Mouse (Mus musculus) urinary bladder, postnatal 14 days (tissue): Measurements from ENCODE around the gene Wfdc2.
"Not testable (repeated sequence)": the region's sequence is repeated elsewhere in the genome, so short reads cannot be mapped to it uniquely, and the experiment has no call there.

Experiments used
- DNase-seq: peaks from one replicate; pipeline ENCODE4 v3.0.0; 2021; ENCODE audit warnings: low spot score

Gene Wfdc2

DNA sequence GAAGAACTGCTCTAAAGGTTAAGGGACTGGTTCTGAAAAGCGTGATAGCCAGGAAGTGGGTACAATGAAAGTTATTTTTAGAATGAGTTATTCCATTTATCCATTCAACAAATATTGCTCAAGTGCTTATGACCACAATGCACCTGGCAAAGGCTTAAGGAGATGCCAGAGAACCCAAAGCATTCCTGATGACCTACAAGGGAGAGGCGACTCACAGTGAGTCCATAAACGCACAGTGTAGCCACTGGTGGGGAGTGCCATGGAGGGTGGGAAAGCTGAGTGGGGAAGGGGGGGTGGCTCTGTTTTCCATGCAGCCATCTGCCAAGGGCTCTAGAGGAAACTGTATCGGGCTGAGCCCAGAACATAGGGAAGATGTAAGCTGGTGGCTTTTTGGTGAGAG, 12.9 kb upstream of the Wfdc2 start:
- DNase-seq, result no peak

DNA sequence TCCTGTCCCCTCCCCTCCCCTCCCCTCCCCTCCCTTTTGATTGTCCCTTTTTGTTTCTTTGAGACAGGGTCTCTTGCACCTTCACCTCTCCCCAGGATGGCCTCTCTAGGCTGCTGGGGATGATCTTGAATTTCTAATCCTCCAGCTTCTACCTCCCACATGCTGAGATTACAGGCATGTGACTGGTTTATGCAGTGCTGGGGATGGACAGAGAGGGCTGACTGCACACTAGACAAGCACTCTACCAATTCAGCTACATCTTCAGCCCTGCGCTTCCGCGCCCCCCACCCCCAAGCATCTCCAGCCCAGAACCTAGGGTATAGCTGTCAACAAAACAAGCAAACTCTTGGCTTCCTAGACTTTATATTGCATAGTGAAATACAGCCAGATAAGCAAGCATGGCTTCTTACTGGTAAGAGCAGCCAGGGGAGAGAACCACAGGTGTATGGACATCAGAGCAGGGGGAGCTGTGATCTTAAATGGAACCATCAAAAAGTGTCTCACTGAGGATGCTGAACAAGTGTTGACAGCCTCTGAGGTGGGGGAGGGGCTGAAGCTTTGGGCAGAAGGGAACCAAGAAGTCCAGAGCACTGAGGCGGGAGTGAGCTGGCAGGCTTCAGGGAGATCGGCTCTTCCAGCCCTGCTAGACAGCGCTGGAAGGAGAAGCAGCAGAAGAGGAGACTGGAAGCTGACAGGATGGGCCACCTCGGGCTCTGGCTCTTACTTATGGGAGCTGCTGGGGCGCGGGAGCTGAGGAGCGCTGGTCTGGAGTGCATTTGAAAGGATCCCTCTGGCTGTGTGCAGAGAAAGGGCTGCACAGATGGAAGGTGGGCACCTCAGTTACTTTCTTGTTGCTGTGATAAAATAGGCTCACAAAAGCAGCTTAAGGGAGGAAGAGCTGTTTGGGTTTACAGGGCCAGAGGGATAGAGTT, 12.0 kb upstream of the Wfdc2 start:
- DNase-seq, result no peak

DNA sequence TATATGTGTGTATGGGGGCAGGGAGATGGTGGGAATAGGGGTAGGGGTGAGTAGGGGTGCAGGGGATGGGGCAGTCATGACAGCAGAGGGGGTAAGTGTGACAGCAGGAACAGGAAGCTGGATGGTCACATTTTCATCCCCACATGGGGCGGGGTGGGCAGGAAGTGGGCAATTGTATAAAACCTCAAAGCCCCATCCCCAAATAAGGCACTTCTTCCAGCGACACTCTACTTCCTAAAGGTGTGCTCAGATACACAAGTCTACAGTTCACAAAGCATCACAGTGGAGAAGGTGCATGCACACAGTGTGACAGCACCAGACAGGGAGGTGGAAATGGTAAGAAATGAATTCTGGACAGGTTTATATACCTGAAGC, 11.3 kb upstream of the Wfdc2 start:
- DNase-seq, result no peak

DNA sequence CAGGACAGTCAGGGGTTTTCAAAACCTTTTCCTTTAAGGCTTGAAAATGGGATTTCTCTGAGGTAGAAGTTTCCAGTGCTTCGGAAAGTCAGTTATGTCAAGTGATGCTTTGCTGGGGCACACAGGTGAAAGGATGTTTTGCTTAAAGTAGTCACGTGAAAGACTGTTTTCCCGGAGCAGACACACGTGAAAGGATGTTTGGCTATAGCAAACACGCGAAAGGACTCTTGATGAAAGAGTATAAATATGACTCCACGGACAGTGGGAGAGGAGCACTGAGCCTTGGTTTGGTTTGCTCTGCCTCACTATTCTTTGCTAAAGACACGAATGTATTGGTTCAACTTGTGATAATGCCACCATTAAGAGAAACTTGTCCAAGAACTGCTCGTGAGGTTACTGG, 10.7 kb upstream of the Wfdc2 start:
- DNase-seq, result no peak

DNA sequence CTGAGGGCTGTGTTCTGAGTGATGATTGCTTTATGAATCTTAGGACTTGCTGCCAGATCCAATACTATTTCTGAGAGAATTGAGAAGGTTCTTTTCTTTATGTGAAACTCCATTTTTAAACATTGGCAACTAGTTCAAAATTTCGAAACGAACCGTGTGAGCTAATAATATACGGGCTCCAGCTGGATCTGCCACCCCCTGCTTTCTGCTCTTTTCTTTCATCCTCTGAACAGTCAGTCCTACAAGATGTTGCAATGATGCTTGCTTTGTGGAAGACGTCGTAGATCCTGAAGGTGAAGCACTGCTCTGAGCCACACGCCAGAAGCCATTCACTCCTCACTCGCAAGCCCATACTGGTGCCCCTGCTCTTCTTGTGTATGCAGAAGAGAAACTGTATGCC, 3.8 kb upstream of the Wfdc2 start:
- DNase-seq, result no peak

DNA sequence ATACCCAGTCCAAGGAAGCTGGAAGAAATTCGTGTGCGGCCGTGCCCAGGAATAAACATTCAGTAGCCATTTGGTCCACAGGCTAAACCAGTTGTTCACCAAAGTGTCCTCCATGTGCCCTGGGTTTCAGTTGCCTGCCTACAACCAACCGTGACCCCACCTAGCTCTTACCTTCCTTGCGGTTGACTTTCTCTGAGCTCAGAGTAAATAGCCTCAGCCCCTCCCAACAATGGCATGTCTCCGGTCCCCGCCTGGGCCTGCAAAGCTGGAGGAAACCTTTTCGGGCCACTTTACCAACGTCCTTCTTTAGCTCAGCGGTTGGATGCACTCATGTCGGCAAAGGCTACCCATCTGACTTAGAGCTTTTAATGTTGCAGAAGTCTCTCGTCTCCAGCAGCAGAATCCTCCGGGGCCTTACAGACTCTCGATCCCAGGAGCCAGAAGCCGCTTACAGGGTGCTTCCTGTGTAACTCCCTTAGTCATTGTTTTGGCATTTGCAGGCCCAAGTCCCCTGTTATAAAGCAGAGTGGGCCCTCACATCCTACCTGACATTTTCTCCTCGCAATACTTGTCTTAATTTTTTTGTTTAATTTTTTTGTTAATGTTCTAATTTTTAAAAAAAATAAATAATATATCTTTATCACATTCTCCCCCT, 3.1 kb upstream of the Wfdc2 start:
- peak; percentile 68 for DNase-seq

DNA sequence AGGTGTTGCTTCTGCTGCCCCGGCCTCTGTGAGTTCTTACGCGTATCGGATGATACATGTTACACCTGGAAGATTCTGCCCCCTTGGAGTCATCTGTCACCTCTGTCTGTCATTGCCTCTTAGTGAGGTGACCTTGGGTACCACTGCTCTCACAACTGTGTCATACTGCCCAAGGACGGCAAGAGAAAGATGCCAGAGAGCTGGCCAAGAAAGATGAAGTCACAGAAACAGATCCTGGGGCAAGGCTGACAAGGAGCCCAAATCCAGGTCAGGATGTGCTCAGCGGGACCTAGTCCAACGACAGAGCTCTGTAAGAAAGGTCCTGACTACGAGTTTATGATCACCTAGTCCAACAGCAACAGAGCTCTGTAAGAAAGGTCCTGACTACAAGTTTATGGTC, 2.1 kb upstream of the Wfdc2 start:
- no peak for DNase-seq

DNA sequence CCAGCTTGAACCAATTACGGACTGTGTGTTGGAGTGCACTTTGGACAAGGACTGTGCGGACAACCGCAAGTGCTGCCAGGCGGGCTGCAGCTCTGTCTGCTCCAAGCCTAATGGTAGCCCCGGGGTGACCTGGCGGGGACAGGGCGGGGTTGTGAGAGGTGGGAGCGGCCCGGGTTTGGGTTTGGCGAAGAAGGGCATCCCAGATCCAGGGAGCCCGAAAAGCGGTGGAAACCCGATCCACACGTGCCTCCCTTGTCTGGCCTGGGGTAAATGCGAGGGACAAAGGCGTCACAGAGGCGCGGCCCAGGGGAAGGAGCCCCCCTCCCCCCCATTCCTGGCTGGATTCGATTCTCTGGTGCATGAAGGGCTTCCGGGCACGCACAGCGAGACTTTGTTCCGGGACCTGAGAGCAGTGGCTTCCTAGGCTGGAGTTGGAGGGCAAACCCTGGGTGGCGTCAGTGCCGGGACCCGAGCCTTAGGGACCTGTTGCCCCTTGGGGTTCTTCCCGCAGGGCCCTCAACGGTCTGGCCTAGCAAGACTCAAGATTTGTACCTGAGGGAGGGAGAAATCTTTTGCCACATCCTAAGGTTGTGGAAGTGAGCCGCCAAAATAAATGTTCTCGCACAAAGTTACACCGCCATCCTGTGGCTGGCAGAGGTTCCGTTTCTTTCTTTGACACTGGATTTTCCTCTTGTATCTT, 1.3 kb downstream of the Wfdc2 start:
- peak; percentile 54 for DNase-seq

DNA sequence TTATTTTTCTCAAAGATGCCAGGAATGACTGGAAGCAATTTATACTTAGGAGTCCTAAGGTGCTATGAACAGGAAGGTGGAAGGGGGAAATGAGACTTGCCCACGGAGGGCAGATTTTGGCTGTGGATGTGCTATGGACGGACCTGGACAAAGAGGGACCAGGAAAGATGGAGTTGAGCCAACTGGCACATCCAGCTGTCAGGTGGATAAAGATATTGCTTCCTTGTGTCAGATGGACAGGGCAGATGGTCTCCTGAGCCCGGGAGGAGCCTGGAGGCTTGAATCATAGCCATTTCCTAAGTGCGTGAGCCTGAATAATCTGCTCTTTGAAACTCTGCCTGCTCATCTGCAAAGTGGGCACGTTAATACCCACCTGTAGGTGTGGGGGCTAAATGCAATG, 2.1 kb downstream of the Wfdc2 start:
- no peak for DNase-seq

DNA sequence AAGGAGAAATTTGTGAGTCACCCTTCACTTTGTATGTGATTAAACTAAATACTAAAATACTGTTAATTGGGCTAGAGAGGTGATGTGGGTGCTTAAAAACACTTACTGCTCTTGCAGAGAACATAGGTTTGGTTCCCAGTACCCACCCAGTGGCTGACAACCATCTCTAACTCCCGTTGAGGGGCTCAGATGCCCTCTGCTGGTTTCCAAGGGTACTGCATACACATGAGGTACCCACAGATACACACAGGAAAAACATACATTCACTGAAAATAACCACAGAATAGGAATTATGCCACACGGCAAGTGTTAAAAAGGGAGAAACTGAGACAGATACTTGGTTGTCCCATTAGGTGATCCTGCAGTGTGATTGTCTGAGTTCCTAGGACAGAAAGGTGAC, 4.8 kb downstream of the Wfdc2 start:
- DNase-seq, result no peak

DNA sequence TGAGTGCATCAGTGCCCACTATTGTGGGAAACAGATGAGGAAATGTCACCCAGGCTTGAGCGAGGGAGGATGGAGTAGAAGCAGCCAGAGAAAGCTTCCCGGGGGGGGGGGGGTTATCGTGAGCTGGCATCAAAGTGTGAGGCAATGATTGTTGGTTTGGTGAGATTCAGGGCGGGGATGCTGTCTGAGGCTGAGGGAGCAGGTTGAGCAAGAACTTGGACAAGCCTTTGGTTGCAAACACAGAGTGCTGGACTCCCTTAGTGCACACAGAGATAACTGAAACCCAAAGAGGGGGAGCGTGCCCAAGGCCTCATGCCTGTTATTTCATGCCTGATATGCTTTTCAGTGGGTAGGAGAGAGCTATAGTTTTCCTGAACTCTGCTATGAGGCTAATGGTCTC, 5.2 kb downstream of the Wfdc2 start:
- DNase-seq, result peak; percentile 57

DNA sequence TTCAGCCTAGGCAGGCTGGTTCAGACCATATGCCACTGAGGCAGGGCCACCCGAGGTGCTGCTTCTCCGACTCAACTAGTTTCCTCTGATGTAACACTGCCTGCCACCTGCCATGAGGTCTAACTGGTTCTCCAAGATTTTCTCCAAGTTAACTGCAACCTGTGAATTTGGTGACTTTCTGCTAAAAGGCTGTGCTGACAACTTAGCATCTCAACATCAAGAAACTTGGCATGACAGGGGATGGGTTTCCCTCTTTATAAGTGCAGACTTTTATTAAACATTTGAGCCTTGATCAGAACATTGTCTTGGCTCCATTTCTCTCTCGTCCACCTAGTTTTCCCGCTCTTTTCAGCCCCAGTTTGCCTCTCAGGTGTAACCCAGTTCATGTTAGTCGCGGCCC, 11.1 kb downstream of the Wfdc2 start, which contains the start of gene Spint3:
Gene Spint3 (minus strand): TSS at position 101 of the 400 bp plus-strand sequence.
- not testable (repeated sequence) for DNase-seq

DNA sequence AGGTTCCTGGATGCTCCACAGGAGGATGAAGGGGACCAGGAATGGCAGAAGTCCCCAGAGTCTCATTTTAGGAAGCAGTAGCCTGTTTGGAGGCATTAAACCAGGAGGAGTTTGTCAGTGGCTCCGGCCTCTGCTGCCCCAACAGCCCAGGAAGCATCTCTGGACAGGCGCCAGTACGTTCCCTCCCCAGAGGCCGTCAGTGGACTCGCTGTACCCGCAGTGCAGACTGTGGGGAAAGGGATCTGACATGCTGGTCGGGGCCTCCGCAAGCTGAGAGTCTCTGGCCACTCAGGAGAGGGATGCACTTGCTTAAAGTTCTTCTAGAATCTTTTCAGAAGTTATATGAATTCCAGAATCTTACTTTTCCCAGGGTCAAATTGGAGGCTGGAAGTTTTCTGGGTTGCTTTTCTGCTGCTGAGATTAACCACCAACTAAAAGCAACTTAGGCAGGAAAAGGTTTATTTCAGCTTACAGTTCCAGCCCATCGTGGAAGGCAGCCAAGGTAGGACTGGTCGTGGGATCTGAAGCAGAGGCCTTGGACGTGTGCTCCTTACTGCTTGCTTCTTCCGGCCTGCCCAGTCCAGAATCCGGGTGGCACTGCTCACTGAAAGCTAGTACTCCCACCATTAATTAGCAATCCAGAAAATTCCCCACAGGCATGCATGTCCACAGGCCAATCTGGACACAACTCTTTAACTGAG, 23.0 kb downstream of the Wfdc2 start, which contains the start of gene Wfdc6a:
Gene Wfdc6a (minus strand): TSS at position 423 of the 701 bp plus-strand sequence.
- peak; percentile 36 for DNase-seq

DNA sequence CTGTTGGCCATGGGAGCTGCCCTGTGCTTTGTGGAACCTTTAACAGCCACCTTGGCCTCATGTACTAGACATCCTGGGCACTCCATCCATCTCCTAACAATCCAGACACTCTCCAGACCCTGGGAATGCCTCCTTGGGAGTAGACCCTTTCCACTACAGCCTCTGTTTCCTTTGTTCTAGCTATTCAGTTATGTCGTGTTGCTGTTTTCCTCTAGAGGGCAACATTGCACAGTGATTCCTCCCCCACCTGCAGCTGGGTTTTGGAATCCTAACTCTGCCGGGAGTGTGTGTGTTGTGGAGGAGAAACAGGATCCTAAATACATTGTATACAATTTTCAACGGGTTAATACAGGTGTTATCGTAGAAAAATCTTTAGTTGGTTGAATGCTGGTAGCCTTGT, 29.8 kb downstream of the Wfdc2 start:
- DNase-seq, result no peak

DNA sequence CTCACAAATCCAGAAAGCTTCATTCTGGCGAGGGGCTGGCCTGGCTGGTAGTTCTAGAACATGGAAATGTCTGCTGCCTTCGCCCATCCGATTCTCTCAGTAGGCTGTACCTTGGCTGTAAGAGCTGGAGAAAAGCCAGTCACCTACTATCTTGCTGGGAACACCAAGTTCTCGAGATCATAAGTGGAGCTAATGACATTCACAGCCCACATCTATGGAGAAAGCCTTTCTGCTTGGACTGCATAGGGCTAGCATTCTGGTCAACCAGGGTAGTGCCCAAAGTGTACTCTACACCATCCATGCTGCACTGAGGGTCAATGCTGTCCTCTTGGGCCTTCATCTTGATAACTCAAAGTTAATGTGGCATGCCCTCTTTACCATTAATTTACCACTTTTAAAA, 31.3 kb downstream of the Wfdc2 start, which contains the start of gene Eppin:
Gene Eppin (minus strand): TSS at position 101 of the 400 bp plus-strand sequence.
- DNase-seq, result no peak

DNA sequence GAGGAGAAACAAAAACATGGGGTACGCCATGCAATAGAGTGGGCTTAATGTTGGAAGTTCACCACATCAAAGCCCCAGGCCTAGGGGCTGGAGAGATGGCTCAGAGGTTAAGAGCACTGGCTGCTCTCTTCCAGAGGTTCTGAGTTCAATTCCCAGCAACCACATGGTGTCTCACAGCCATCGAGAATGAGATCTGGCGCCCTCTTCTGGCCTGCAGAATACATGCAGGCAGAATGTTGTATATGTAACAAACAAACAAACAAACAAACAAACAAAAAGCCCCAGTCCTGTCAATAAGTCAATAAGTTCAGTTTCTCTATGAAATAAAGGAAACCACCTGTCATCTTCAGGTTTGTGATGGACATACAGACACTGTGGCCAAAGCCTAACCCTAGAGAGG, 38.0 kb downstream of the Wfdc2 start:
- DNase-seq, result no peak

DNA sequence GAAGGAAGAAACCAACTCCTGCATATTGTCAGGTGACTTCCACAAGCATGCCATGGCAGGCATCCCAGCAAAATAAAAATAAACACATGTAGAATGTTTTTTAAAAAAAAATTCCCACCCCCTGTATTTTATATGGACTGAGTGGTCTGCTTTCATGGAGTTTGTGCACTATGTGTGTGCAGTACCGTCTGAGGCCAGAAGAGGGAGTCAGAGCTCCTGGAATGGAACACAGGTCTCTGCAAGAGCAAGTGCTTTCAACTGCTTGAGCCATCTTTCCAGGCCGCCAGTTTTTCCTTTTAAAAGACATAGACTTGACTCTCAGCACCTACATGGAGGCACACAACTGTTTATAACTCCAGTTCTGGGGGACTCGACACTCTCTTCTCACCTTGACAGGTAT, 41.3 kb downstream of the Wfdc2 start:
- DNase-seq, result no peak

DNA sequence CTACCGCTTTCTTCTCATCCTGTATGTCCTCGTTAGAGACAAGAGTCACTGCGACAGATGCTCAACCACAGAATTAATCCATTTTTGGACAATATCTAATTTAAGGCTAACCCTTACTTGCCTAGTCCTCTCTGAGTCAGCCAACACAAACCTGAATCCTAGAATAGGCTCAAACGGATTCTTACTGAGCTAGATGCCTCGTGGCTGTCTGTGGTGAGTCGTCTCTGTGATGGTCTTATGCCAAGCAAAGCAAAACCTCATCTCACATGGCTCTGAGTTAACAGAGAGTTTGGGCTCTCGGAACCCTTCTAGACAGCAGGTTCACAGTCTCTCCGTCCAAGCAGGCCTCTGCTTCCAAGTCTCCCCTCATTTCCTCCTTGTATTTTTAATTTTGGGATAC, 42.2 kb downstream of the Wfdc2 start:
- DNase-seq, result no peak

DNA sequence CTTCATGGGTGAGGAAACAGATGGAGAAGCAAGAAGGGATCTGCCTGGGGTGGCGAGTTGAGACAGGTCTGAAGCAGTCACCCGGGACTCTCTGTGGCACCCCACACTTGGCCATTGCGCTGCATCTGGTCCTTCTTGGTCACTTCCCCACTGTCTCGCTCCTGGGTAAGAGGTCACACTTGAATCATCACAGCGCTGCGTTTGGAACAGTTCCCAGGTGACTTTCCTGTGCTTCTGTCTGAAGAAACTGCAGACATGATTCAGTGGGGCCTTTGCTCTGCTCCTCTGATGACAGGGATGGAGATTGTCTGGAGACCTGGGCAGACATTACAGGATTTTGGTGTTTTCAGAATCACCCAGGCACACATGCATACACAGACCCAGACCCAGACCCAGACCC, 46.6 kb downstream of the Wfdc2 start:
- peak; percentile 26 for DNase-seq

DNA sequence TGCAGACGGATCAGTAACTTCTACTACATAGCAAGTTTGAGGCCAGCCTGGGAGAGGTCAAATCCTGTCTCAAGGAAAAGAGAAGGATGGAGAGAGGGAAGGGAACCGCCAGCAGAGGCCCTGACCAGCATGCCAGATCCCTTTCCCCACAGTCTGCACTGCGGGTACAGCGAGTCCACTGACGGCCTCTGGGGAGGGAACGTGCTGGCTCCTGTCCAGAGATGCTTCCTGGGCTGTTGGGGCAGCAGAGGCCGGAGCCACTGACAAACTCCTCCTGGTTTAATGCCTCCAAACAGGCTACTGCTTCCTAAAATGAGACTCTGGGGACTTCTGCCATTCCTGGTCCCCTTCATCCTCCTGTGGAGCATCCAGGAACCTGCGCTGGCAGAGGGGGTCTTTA, 51.3 kb downstream of the Wfdc2 start, which contains the start of the genes Wfdc6b and Wfdc8:
Gene Wfdc6b (plus strand): TSS at position 52 of the 400 bp plus-strand sequence.
Gene Wfdc8 (minus strand): TSS at position 156 of the 400 bp plus-strand sequence.
- DNase-seq, result peak; percentile 68

DNA sequence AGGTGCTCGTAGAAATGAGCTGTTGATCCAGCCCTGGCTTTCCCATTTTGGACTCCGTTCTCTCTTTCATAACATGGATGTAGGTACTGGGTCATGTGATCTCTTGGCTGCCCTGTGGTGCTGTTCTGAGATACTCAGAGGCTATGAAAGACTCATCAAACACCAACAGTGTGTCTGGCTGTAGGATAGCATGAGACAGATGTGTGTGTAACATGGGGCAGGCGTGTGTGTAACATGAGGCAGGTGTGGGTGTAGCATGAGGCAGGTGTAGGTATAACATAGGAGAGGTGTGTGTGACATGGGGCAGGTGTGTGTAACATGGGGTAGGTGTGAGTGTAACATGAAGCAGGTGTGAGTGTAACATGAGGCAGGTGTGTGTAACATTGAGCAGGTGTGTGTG, 53.2 kb downstream of the Wfdc2 start:
- no peak for DNase-seq
